Mouse (Mus musculus): Measurements from ENCODE around the gene Brk1. TPM values are rescaled to one million over a fixed set of nuclear protein-coding genes. Genes with fewer than 3 reads are reported as not detected.

The Brk1 gene
- polyA plus RNA-seq, 1 experiment from 2014 or later: 249 TPM

- no peak overlapping the region for H3K4me3 ChIP-seq
- H3K9me3 ChIP-seq: no peaks in the 10 kb centered on the region
- no peak overlapping the region for H3K4me2 ChIP-seq
- ATAC-seq (ENCODE audit: low FRiP score, low read depth): no peak
- 96% methylated on average over 6 of the region's 6 CpGs for WGBS
- H3K27ac ChIP-seq (replicated peaks): no peak overlapping the region
- peaks cover 26% of the 10 kb centered on the region for H3K4me1 ChIP-seq (replicated peaks)
- H3K36me3 ChIP-seq: no peaks in the 10 kb centered on the region
- H3K9ac ChIP-seq: no peak overlapping the region
- no peaks in the 10 kb centered on the region for H3K27me3 ChIP-seq
Measured at GRCm38 (mm10) chr6:113602821-113603220, 1.8 kb upstream of the Brk1 start.

DNA sequence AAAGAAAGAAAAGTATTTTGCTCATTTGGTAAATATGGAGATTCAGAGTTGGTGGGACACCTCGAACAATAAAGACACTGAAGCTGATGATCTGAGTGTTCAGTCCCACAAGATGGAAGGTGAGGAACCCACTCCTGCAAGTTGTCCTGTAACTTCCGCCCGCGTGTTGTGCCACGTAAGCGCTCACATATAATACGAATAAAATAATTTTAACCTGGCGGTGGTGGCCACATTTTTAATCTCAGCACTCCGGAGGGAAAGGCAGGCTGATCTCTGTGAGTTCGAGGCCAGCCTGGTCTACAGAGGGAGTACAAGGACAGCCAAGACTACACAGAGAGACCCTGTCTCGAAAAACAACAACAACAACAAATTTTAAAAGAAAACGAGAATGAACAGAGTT lies 579 bp upstream of the Brk1 start:
- H3K4me3 ChIP-seq: peak overlapping the region; percentile 90
- no peaks in the 10 kb centered on the region for H3K27me3 ChIP-seq
- no peak for ATAC-seq (ENCODE audit: low FRiP score, low read depth)
- peak overlapping the region; percentile 85 for H3K27ac ChIP-seq (replicated peaks)
- peak overlapping the region; percentile 69 for H3K4me2 ChIP-seq
- no peaks in the 10 kb centered on the region for H3K36me3 ChIP-seq
- H3K9me3 ChIP-seq: no peaks in the 10 kb centered on the region
- WGBS: 51% methylated on average over 12 of the region's 12 CpGs
- peaks cover 26% of the 10 kb centered on the region for H3K4me1 ChIP-seq (replicated peaks)
- H3K9ac ChIP-seq: peak overlapping the region; percentile 82

DNA sequence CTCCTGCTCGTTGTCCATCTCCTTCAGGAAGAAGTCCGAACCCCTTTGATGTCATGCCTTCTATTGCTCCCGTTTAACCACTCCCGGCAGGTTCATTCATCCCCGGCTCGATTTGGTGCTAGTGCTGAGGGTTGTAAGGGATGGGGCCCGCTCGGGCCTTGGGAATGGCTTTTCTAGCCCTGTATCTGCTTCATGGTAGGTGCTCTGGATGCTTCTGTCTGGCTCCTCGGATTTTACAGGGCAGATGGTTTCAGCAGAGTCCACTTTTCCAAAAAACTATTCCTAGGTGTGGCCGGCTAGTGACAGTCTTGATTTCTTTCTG lies 613 bp downstream of the Brk1 start:
- Histone ChIP-seq H3K9me3 (no peaks in the 10 kb centered on the region), H3K27me3 (no peaks in the 10 kb centered on the region), H3K4me2 (peak overlapping the region; percentile 69), H3K4me3 (peak overlapping the region; percentile 90), H3K9ac (peak overlapping the region; percentile 82), H3K4me1 (replicated peaks) (peaks cover 26% of the 10 kb centered on the region), H3K36me3 (0 out of 2 replicates have a peak, but pooled peaks cover under 1% of the 10 kb centered on the region), H3K27ac (replicated peaks) (peak overlapping the region; percentile 85)
- 6% methylated on average over 10 of the region's 10 CpGs for WGBS
- peak; percentile 31; the same call in 1 of the 2 replicates for ATAC-seq (ENCODE audit: low FRiP score, low read depth)

DNA sequence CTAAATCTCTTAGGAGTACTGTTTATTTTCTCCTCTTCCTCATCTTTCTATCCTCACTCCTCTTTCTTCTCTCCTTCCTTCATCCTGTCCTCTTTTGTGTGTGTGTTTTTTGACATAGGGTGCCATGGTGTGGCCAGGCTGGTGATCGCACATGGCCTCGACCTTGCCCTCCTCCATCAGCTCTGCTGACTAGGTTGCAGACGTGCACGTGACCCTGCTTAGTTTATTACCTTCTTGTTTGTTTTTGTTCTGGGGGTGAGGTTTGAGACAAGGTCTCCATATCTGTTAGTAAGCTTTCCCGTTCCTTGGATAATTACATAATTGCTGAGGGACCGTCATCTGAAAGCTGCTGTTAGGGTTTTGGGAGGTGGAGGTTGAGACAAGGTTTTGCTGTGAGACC lies 4.3 kb downstream of the Brk1 start:
- Histone ChIP-seq H3K4me3 (no peak overlapping the region), H3K27ac (replicated peaks) (no peak overlapping the region), H3K27me3 (no peaks in the 10 kb centered on the region), H3K36me3 (peaks cover 10% of the 10 kb centered on the region; the same call in 1 of the 2 replicates), H3K9ac (no peak overlapping the region), H3K4me1 (replicated peaks) (peaks cover 23% of the 10 kb centered on the region), H3K4me2 (no peak overlapping the region), H3K9me3 (no peaks in the 10 kb centered on the region)
- 94% methylated on average over 6 of the region's 6 CpGs for WGBS
- ATAC-seq (ENCODE audit: low FRiP score, low read depth): no peak

GRCm38 (mm10) chr6:113609293-113609692 lies 4.7 kb downstream of the Brk1 start:
- no peak for ATAC-seq (ENCODE audit: low FRiP score, low read depth)
- 96% methylated on average over 7 of the region's 7 CpGs for WGBS

DNA sequence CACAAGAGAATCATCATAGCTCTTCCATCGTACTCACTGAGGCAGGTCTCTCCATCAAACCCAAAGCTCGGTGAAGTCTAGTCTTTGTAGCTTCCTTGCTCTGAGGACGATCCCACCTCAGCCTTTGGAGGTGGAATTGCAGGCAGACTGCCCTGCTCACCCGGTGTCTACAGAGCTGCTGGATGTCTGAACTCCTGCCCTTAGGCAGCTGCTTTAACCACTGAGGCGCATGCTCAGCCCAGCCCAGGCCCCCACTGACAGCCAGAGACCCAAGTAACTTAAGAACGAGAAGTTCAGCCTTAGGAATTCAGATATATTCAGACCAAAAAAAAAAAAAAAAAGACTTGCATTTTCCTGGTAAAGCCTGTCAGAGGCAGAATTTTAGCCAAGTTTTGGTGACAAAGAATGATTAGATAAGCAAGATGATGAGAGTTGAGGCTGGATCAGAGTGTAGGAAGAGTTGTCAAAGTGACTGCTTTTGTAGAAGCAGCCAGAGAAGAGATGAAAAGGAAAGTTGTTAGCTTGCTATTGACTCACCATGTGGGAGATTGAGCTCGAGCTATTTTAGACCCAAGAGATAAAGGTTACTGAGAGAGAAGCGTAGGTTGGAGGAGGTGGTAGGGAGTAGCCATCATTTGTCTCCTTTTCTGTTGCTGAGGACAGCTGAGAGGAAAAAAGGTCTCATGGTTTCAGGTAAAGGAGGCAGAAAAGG lies 7.8 kb downstream of the Brk1 start:
- Histone ChIP-seq H3K4me2 (no peak overlapping the region), H3K9me3 (no peaks in the 10 kb centered on the region), H3K36me3 (peaks cover 41% of the 10 kb centered on the region), H3K9ac (no peak overlapping the region), H3K4me1 (replicated peaks) (no peaks in the 10 kb centered on the region), H3K27ac (replicated peaks) (no peak overlapping the region), H3K4me3 (no peak overlapping the region), H3K27me3 (no peaks in the 10 kb centered on the region)
- WGBS: 90% methylated on average over 8 of the region's 8 CpGs
- ATAC-seq (ENCODE audit: low FRiP score, low read depth): no peak

More at GRCm38 (mm10) chr6:113609293-113609692, 4.7 kb downstream of the Brk1 start:
- Histone ChIP-seq H3K4me3 (no peak overlapping the region), H3K4me2 (no peak overlapping the region), H3K4me1 (replicated peaks) (peaks cover 20% of the 10 kb centered on the region), H3K9me3 (no peaks in the 10 kb centered on the region), H3K27me3 (no peaks in the 10 kb centered on the region), H3K36me3 (peaks cover 14% of the 10 kb centered on the region; the same call in 1 of the 2 replicates), H3K27ac (replicated peaks) (no peak overlapping the region), H3K9ac (no peak overlapping the region)

- no peak overlapping the region for H3K27ac ChIP-seq (replicated peaks)
- no peak overlapping the region for H3K4me3 ChIP-seq
- peaks cover 46% of the 10 kb centered on the region for H3K36me3 ChIP-seq
- 98% methylated on average over 7 of the region's 7 CpGs for WGBS
- no peak overlapping the region for H3K9ac ChIP-seq
- no peak overlapping the region for H3K4me2 ChIP-seq
- H3K4me1 ChIP-seq (replicated peaks): no peaks in the 10 kb centered on the region
- H3K9me3 ChIP-seq: no peaks in the 10 kb centered on the region
- ATAC-seq (ENCODE audit: low FRiP score, low read depth): no peak
- no peaks in the 10 kb centered on the region for H3K27me3 ChIP-seq
Measured at GRCm38 (mm10) chr6:113614152-113614551, 9.6 kb downstream of the Brk1 start.

DNA sequence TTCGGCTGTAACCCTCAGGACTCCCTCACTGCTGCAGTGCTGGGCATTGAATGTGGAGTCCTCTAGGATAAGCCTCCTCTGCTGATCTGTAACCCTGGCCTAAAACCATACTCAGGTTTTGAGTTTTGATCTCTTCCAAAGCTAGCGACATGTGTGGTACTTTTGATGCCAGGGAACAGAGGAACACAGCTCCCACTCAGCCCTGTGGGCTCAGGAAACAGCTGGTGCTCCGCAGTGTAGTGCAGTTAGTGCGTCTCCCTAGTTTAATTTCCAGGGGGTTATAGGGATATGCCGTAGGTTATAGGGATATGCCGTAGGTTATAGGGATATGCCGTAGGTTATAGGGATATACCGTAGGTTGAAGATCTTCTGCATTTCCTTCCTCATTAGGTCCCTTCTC lies 10.4 kb downstream of the Brk1 start:
- Histone ChIP-seq H3K4me2 (no peak overlapping the region), H3K27me3 (no peaks in the 10 kb centered on the region), H3K4me3 (no peak overlapping the region), H3K9ac (no peak overlapping the region), H3K27ac (replicated peaks) (no peak overlapping the region), H3K9me3 (no peaks in the 10 kb centered on the region), H3K36me3 (peaks cover 46% of the 10 kb centered on the region), H3K4me1 (replicated peaks) (no peaks in the 10 kb centered on the region)
- 95% methylated on average over 8 of the region's 8 CpGs for WGBS
- no peak for ATAC-seq (ENCODE audit: low FRiP score, low read depth)

GRCm38 (mm10) chr6:113615489-113615888 lies 10.9 kb downstream of the Brk1 start:
- no peak overlapping the region for H3K4me2 ChIP-seq
- no peak for ATAC-seq (ENCODE audit: low FRiP score, low read depth)
- 97% methylated on average over 4 of the region's 4 CpGs for WGBS
- no peaks in the 10 kb centered on the region for H3K27me3 ChIP-seq
- no peak overlapping the region for H3K27ac ChIP-seq (replicated peaks)
- H3K4me1 ChIP-seq (replicated peaks): no peaks in the 10 kb centered on the region
- H3K4me3 ChIP-seq: no peak overlapping the region
- no peaks in the 10 kb centered on the region for H3K9me3 ChIP-seq
- no peak overlapping the region for H3K9ac ChIP-seq
- peaks cover 42% of the 10 kb centered on the region for H3K36me3 ChIP-seq

DNA sequence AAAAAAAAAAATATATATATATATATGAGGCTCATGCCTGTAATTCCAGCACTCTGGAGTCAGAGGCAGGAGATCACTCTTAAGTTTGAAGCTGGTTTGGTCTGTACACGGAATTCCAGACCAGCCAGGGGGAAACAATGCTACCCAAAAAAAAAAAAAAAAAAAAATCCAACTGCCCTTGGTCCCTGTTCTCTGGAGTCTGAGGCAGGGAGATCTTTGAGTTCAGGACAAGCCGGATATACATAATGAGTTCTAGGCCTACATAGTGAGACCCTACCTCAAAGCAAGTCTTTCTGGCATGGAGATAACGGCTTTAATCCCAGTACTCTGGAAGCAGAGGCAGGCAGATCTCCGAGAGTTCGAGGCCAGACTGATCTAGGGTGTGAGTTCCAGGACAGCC lies 18.8 kb downstream of the Brk1 start:
- H3K4me1 ChIP-seq (replicated peaks): peaks cover 19% of the 10 kb centered on the region
- 71% methylated on average over 5 of the region's 5 CpGs for whole genome bisulfite sequencing
- H3K27me3 ChIP-seq: no peaks in the 10 kb centered on the region
- no peak overlapping the region for H3K9ac ChIP-seq
- H3K27ac ChIP-seq (replicated peaks): peak overlapping the region; percentile 86
- peaks cover 8% of the 10 kb centered on the region for H3K36me3 ChIP-seq
- H3K9me3 ChIP-seq: no peaks in the 10 kb centered on the region
- H3K4me3 ChIP-seq: peak overlapping the region; percentile 70
- no peak for ATAC-seq (ENCODE audit: low FRiP score, low read depth)
- peak overlapping the region; percentile 59 for H3K4me2 ChIP-seq

DNA sequence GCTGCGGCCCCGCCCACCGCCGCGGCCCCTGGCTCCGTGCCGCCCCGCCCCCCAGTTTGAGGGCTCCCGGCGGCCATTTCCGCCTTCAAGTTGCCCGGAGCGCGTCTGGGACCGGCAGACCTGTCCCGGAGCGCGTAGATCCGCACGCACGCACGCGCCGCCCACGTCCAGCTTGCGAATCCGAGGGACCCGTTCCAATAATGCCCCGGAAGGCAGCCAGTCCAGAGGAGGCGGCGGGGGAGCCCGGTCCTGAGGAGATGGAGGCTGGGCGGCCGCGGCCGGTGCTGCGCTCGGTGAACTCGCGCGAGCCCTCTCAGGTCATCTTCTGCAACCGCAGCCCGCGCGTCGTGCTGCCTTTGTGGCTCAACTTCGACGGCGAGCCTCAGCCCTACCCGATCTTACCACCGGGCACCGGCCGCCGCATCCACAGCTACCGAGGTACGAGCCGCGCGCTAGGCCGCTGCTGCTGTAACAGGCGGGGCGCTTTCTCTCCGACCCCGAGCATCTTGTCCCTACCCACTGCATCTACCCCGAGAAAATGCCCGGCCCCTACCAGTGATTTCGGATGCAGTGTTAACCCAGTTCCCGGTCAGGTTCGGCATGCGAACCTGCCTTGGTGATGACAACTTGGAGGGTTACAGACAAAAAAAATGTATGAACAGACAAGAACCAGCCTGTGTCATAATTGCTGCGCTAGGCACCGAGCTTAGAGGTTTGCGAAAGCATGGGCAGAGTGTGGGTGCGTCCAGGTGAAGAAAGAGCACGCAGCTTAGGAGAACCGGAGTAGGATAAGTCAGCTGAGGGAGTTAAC lies 19.6 kb downstream of the Brk1 start, which contains the start of gene Vhl:
Gene Vhl, plus strand, starts transcription at position 19 of the 811 bp plus-strand sequence.
- peak within 1 kb of the TSS; percentile 71 for H3K9ac ChIP-seq
- peak within 1 kb of the TSS; percentile 59 for H3K4me2 ChIP-seq
- peak within 1 kb of the TSS; percentile 86 for H3K27ac ChIP-seq (replicated peaks)
- H3K9me3 ChIP-seq: no peaks in the 10 kb centered on the region
- peak within 1 kb of the TSS; percentile 70 for H3K4me3 ChIP-seq
- under 1% methylated on average over 73 of the region's 76 CpGs for WGBS
- H3K36me3 ChIP-seq: peaks cover 10% of the 10 kb centered on the region
- no peaks in the 10 kb centered on the region for H3K27me3 ChIP-seq
- peaks cover 19% of the 10 kb centered on the region for H3K4me1 ChIP-seq (replicated peaks)
- peak; percentile 86 for ATAC-seq (ENCODE audit: low FRiP score, low read depth)
